Mouse (Mus musculus) midbrain, embryonic 15.5 days (tissue): ENCODE measurements around the gene Ackr2. TPM values are rescaled to one million over a fixed set of nuclear protein-coding genes. Genes with fewer than 3 reads are reported as not detected.
A peak's percentile ranks its signal among the peaks of the same experiment; 100 is the strongest.

Source experiments
- ATAC-seq: fragments of 200-750 bp; cut with Nextera tagmentation; replicated peaks from 2 replicates; pipeline ENCODE4 v1.8.0; 2017; ENCODE audit warnings: moderate TSS enrichment
- H3K27ac ChIP-seq: fragments of 300-500 bp; sonication (generic); 2 replicates; pipeline ENCODE4 v1.5.1; 2015; ENCODE audit warnings: mild to moderate bottlenecking, inconsistent platforms
- H3K27me3 ChIP-seq: fragments of 300-500 bp; sonication (generic); replicated peaks from 2 replicates; pipeline ENCODE4 v1.6.1; 2015; ENCODE audit warnings: inconsistent platforms
- H3K36me3 ChIP-seq: fragments of 300-500 bp; sonication (generic); replicated peaks from 2 replicates; pipeline ENCODE4 v1.6.1; 2015; ENCODE audit warnings: inconsistent platforms
- H3K4me1 ChIP-seq: fragments of 300-500 bp; sonication (generic); 2 replicates; pipeline ENCODE4 v1.6.1; 2015; ENCODE audit warnings: inconsistent platforms
- H3K4me2 ChIP-seq: fragments of 300-500 bp; sonication (generic); 2 replicates; pipeline ENCODE4 v1.6.1; 2015; ENCODE audit warnings: inconsistent platforms, mild to moderate bottlenecking, moderate library complexity
- H3K4me3 ChIP-seq: fragments of 300-500 bp; sonication (generic); 2 replicates; pipeline ENCODE4 v1.5.1; 2015; ENCODE audit warnings: mild to moderate bottlenecking, inconsistent platforms
- H3K9ac ChIP-seq: fragments of 300-500 bp; sonication (generic); 2 replicates; pipeline ENCODE4 v1.6.1; 2015; ENCODE audit warnings: mild to moderate bottlenecking, inconsistent platforms
- H3K9me3 ChIP-seq: fragments of 300-500 bp; sonication (generic); 2 replicates; pipeline ENCODE4 v1.6.1; 2016; ENCODE audit warnings: inconsistent platforms
- WGBS: fragments of 180-500 bp; shearing (Covaris S2); methylation state at CpG from one replicate; pipeline ENCODE4 v1.1.7; 2015; ENCODE audit warnings: mixed read lengths; 5-methylcytosine and 5-hydroxymethylcytosine counted together
- polyA plus RNA-seq: library from polyadenylated mRNA; unstranded; fragments of >200 nt; fragmentation: Nextera tagmentation; extraction: Ambion mirVana; gene quantifications from 2 replicates; pipeline ENCODE4 v1.2.1, GENCODE M21; 2015

Ackr2 gene
- polyA plus RNA-seq, 1 experiment from 2014 or later: 2.8 TPM

DNA sequence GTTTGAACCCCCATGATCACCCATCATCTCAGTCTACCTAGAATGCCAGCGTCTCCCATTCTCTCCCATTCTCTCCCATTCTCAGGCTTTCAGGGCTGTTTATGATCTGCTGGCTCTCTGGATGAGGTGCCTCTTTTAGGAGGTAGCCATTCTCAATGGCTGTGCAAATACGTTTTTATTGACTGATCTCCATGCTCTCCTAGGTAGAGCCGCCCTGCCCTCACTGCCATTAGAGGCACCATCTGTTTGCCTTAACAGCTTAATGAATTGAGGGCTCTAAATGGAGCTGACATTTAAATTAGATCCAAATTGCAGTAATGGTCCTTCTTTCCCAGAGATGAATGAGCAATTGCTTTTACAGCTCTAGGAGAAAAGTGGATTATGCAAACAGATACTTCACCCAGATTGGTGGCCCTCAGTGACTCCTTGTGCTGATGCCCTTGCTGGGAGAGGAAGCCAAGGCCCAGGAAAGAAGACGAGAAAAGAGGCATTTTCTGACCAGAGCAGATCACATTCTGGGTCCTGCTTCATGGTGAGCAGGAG lies 28.1 kb upstream of the Ackr2 start:
- H3K27me3 ChIP-seq: no peaks in the 10 kb centered on the region
- 64% methylated on average over 4 of the region's 4 CpGs for WGBS
- no peaks in the 10 kb centered on the region for H3K9me3 ChIP-seq
- H3K27ac ChIP-seq: no peak overlapping the region
- H3K9ac ChIP-seq: no peak overlapping the region
- ATAC-seq: no peak
- no peaks in the 10 kb centered on the region for H3K36me3 ChIP-seq
- H3K4me1 ChIP-seq: no peaks in the 10 kb centered on the region
- H3K4me3 ChIP-seq: no peak overlapping the region
- H3K4me2 ChIP-seq: no peak overlapping the region

DNA sequence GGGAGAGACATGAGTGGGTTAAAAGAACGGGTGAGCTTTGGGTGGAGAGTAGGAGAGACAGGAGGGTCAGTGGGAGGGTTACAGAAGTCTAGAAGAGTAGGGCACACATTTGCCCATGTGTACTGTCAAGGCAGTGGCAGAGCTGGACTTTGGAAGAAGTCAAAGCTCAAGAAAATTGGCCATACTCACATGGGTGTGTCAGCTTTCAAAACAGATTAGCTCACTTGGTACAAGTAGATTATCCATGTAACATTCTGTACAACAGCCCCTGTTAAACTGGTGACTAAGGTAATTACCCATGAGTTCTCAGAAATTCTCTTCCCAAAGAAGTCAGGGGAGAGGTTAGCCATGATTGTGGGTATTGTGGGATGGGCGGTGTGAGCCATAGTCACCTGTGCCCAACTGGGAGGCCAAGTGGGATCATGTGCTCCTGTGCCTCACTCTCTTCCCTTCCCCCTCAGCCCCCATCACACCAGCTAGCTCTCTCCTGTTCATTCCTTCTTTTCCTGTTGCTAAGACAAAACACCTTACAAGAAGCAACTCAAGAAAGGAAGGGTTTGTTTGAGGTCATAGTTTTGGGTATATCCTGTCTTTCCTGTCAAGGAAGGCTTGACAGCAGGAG lies 26.0 kb upstream of the Ackr2 start:
- Histone ChIP-seq H3K9me3 (no peaks in the 10 kb centered on the region), H3K27me3 (no peaks in the 10 kb centered on the region), H3K27ac (no peak overlapping the region), H3K4me2 (no peak overlapping the region), H3K9ac (no peak overlapping the region), H3K4me3 (no peak overlapping the region), H3K4me1 (no peaks in the 10 kb centered on the region), H3K36me3 (no peaks in the 10 kb centered on the region)
- ATAC-seq: no peak
- 88% methylated on average over 2 of the region's 2 CpGs for WGBS

DNA sequence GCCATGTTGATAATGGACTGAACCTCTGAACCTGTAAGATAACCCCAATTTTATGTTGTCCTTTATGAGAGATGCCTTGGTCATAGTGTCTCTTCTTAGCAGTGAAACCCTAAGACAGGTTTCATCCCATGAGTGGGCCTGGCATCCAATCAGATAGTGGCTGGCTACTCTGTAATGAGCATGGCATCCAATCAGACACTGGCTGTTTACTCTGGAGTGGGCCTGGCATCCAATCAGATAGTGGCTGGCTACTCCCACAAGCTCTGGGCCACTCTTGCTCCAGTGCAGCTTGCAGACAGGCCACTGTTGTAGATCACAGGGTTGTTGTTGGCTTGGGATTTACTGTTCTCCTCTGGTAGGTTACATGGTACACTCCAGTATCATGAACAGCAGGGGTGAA lies 24.6 kb upstream of the Ackr2 start:
- ATAC-seq: no peak
- Histone ChIP-seq H3K36me3 (no peaks in the 10 kb centered on the region), H3K9me3 (no peaks in the 10 kb centered on the region), H3K27ac (no peak overlapping the region), H3K4me1 (no peaks in the 10 kb centered on the region), H3K9ac (no peak overlapping the region), H3K27me3 (no peaks in the 10 kb centered on the region), H3K4me2 (no peak overlapping the region), H3K4me3 (no peak overlapping the region)

DNA sequence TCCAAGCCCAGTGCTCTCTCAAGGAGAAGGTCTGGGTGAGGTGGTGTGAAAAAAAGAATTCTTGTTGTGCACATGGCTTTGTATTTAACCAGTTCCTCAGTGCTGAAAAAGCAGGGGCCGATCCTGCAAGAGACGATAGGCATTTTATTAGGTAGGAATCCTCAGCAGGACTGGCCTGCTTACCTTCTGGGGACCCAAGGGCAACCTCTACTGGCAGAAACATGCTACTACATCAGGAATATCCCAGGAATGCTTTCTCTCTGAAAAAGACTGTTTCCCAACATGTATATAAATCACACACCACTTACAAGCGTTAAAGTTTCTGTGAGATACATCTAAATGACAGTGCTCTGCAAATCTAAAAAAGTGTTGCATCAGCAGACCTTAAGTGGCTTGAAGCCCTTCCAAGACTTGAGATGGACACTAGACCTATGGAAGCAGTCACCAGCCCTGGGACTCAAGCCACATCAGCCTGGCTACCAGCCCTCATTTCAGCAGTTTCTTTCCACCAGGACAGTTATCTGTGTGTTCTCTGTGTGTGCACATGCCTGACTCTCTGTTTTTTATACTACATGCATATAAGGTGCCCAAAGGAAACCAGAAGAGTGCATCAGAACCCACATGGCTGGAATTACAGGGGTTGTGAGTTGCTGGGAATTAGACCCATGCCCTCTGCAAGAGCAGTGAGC lies 21.0 kb upstream of the Ackr2 start:
- H3K9me3 ChIP-seq: no peaks in the 10 kb centered on the region
- 23% methylated on average over 3 of the region's 3 CpGs for WGBS
- no peaks in the 10 kb centered on the region for H3K4me1 ChIP-seq
- H3K4me2 ChIP-seq: no peak overlapping the region
- H3K9ac ChIP-seq: no peak overlapping the region
- 0 out of 2 replicates have a peak, but pooled peaks cover 2% of the 10 kb centered on the region for H3K27me3 ChIP-seq
- H3K27ac ChIP-seq: no peak overlapping the region
- no peak overlapping the region for H3K4me3 ChIP-seq
- no peaks in the 10 kb centered on the region for H3K36me3 ChIP-seq
- no peak for ATAC-seq

DNA sequence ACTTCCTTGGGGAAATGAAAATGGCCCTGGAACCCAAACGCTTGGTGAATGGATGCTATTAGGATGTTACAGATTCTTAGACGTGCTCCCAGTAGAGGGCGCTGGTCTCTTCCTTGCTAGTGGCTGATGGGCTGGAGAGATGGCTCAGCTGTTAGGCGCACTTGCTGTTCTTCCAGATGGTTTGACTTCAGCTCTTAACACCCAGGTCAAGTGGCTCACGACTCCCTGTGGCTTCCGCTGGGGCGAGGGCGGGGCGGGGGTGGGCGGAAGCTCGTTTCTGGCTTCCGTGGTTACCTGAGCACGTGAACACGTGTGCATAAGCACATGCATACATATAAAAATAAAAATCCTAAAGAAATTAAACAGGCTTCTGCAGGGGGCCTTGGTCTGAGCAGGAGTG lies 17.3 kb upstream of the Ackr2 start:
- Histone ChIP-seq H3K27ac (no peak overlapping the region), H3K4me2 (peak overlapping the region; percentile 24), H3K4me1 (no peaks in the 10 kb centered on the region), H3K9me3 (no peaks in the 10 kb centered on the region), H3K36me3 (no peaks in the 10 kb centered on the region), H3K27me3 (0 out of 2 replicates have a peak, but pooled peaks cover 2% of the 10 kb centered on the region), H3K9ac (no peak overlapping the region), H3K4me3 (no peak overlapping the region)
- ATAC-seq: no peak
- 19% methylated on average over 14 of the region's 14 CpGs for WGBS

DNA sequence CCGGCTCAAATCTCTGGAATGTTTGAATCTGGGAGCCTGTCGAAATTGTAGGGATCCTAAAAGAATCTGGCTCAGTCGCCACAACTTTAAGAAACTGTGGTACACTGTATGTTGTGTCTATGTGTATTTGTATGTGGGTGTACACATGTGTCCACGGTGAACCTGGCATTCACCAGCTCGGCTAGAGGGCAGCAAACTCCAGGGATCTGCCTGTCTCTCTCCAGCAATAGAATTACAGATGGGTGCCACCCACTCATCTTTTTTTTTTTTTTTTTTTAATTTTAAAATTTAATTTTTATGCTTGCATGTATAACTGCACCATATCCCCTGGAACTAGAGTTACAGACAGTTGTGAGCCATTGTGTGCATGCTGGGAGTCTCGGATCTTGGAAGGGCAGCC lies 16.9 kb upstream of the Ackr2 start:
- H3K4me1 ChIP-seq: no peaks in the 10 kb centered on the region
- ATAC-seq: no peak
- H3K4me2 ChIP-seq: no peak overlapping the region
- H3K9ac ChIP-seq: no peak overlapping the region
- 0 out of 2 replicates have a peak, but pooled peaks cover 2% of the 10 kb centered on the region for H3K27me3 ChIP-seq
- no peaks in the 10 kb centered on the region for H3K9me3 ChIP-seq
- WGBS: 79% methylated on average over 6 of the region's 6 CpGs
- no peak overlapping the region for H3K27ac ChIP-seq
- no peaks in the 10 kb centered on the region for H3K36me3 ChIP-seq
- H3K4me3 ChIP-seq: no peak overlapping the region

DNA sequence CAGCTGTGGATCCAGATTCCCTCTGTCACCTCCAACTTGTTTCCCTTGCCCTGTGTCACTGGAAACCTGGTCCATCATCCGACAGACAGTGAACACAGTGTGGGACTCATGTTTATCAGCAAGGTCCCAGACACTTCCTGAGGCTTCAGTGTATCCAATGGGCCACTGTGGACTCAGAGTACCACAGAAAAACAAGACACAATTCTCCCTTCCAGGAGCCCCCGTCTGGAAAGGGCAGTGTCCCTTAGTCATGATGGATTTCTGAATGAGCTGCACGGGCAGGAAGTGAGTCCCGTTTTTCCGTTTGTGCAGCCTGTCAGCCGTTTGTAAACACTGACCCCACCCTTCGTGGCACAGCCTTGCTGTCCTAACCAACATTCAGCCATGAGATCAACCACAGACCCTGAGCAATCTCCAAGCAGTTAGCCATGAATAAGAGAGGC lies 16.1 kb upstream of the Ackr2 start:
- Histone ChIP-seq H3K4me1 (no peaks in the 10 kb centered on the region), H3K4me2 (no peak overlapping the region), H3K27ac (no peak overlapping the region), H3K4me3 (no peak overlapping the region), H3K9me3 (no peaks in the 10 kb centered on the region), H3K36me3 (no peaks in the 10 kb centered on the region), H3K27me3 (0 out of 2 replicates have a peak, but pooled peaks cover 2% of the 10 kb centered on the region), H3K9ac (no peak overlapping the region)
- no peak for ATAC-seq
- WGBS: 79% methylated on average over 7 of the region's 7 CpGs

DNA sequence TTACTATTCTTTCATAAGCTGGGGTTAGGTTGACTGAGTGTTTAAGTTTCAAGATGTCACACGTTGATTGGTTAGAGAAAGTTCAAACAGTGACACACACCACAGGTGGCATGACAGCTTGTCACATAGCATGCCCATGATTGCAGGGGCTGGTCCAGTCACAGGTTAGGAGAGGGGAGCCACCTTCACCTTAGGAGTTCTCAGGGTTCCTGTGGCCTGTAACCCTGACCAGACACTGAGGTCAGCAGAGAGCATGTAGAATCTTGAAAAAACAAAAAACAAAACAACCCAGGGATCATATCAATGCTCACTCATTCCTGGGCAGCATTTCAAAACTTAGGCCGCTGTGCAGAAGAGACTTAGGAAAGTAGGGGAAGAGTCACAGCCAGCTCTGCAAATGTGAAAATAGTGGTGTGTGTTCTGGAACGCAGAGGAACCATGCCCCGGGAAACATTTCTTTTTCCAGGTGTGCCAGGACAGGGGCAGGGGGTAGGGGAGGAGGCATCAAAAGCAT lies 8.2 kb upstream of the Ackr2 start:
- no peak for ATAC-seq
- Histone ChIP-seq H3K4me1 (0 out of 2 replicates have a peak, but pooled peaks cover 4% of the 10 kb centered on the region), H3K36me3 (no peaks in the 10 kb centered on the region), H3K27ac (no peak overlapping the region), H3K4me2 (no peak overlapping the region), H3K9ac (no peak overlapping the region), H3K4me3 (no peak overlapping the region), H3K27me3 (no peaks in the 10 kb centered on the region), H3K9me3 (no peaks in the 10 kb centered on the region)
- 85% methylated on average over 4 of the region's 4 CpGs for WGBS

DNA sequence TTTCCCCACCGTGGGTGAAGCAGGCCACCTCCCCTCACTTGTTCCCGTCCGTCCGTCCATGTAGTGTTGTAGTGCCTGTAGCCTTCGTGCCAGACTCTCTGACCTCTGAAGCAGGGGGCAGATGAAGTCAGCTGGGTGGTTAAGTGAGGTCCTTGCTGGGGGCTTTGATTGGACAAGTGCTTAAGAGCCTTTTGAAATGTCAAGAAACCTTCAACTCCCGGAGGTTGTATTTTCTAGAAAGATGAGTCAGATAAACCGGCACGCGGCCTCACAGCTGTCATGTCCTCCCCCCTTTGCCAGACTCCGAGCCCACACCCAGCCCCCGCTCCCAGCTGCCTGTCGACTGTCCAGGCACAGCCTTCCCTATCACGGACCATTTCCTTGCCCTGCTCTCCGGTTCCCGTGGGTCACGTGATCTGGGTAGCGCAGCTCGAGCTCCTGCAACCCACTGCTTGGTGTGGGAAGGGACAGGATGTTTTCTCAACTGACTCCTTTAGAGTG lies 7.7 kb upstream of the Ackr2 start:
- H3K4me1 ChIP-seq: 0 out of 2 replicates have a peak, but pooled peaks cover 4% of the 10 kb centered on the region
- H3K27ac ChIP-seq: no peak overlapping the region
- H3K36me3 ChIP-seq: no peaks in the 10 kb centered on the region
- no peaks in the 10 kb centered on the region for H3K9me3 ChIP-seq
- ATAC-seq: no peak
- no peaks in the 10 kb centered on the region for H3K27me3 ChIP-seq
- H3K4me2 ChIP-seq: no peak overlapping the region
- no peak overlapping the region for H3K4me3 ChIP-seq
- no peak overlapping the region for H3K9ac ChIP-seq
- WGBS: 45% methylated on average over 18 of the region's 18 CpGs

DNA sequence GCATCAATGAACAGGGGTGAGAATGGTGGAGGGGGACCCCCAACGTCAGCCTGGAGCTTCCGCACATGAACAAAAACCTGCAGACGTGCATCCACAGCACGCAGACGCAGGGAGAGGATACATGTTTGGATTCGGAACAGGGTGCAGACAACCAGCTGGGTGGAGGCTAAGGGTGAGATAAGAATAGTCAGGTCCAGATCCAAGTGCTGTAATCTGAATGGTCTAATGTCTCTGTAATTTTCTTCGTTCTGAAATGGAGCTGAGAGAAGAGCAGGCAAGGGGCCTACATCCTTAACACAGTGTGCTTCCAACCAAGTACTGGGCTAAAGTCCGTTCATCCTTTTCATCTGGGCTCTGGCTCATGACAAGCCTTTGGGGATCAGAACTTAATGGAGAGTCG lies 6.9 kb upstream of the Ackr2 start:
- Histone ChIP-seq H3K9ac (no peak overlapping the region), H3K4me3 (no peak overlapping the region), H3K36me3 (no peaks in the 10 kb centered on the region), H3K27ac (no peak overlapping the region), H3K9me3 (no peaks in the 10 kb centered on the region), H3K27me3 (no peaks in the 10 kb centered on the region), H3K4me1 (0 out of 2 replicates have a peak, but pooled peaks cover 4% of the 10 kb centered on the region), H3K4me2 (no peak overlapping the region)
- no peak for ATAC-seq
- WGBS: 84% methylated on average over 9 of the region's 9 CpGs

DNA sequence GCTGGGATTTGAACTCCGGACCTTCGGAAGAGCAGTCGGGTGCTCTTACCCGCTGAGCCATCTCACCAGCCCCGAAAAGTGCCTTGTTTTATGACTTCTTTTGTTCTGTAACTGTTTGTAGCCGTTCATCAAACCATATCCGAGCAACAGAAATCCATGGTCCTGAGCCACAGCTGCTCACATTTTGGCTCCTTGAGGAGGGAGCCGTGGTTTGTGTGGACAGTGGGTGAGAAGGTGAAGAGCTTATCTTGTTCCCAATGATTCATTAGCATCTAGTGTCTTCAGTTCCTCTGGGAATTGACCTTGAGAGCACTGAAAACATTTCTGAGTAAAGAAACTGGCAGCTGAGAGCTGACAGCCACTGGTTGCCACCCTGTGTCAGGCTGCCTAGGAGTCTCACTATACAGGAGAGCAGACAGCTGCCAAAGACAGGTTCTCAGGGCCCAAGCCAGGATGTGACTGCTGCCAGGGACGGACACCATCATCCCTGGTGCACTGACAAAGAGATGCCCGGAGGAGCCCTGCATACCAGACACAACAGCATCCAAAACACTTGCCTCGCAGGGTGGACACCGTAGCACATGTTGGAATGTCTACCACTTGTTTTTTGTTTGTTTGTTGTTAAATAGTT lies 6.0 kb upstream of the Ackr2 start:
- no peak overlapping the region for H3K4me3 ChIP-seq
- no peak overlapping the region for H3K4me2 ChIP-seq
- no peak for ATAC-seq
- no peaks in the 10 kb centered on the region for H3K27me3 ChIP-seq
- H3K27ac ChIP-seq: no peak overlapping the region
- H3K36me3 ChIP-seq: no peaks in the 10 kb centered on the region
- H3K4me1 ChIP-seq: 0 out of 2 replicates have a peak, but pooled peaks cover 4% of the 10 kb centered on the region
- WGBS: 87% methylated on average over 12 of the region's 12 CpGs
- no peaks in the 10 kb centered on the region for H3K9me3 ChIP-seq
- H3K9ac ChIP-seq: no peak overlapping the region

DNA sequence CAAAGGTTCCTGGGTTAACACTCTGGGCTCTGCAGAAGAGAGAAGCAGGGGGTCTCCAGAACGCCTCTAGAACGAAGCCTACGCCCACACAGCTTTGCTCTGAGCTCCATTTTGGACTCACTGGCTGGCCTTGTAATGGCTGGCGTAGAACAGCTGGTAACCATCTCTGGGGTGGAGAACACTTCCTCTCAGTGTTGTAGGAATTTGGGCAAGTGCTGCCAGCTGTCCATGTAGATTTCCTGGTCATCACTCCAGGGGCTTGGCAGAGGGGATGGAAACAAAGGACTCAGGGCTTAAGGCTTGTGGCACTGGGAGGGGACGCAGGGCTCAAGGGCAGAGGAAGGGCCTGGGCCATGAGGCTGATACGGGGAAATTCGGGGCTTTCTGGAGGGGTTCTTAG lies 3.7 kb upstream of the Ackr2 start:
- WGBS: 67% methylated on average over 7 of the region's 7 CpGs
- Histone ChIP-seq H3K27me3 (no peaks in the 10 kb centered on the region), H3K9ac (no peak overlapping the region), H3K27ac (no peak overlapping the region), H3K4me2 (no peak overlapping the region), H3K36me3 (no peaks in the 10 kb centered on the region), H3K4me3 (no peak overlapping the region), H3K4me1 (0 out of 2 replicates have a peak, but pooled peaks cover 4% of the 10 kb centered on the region), H3K9me3 (no peaks in the 10 kb centered on the region)
- no peak for ATAC-seq
